Mouse (Mus musculus): ENCODE data around the gene Coro1c. TPM values are rescaled to one million over a fixed set of nuclear protein-coding genes. Genes with fewer than 3 reads are reported as not detected.

The Coro1c gene
- polyA plus RNA-seq, 1 experiment: 158 TPM

DNA sequence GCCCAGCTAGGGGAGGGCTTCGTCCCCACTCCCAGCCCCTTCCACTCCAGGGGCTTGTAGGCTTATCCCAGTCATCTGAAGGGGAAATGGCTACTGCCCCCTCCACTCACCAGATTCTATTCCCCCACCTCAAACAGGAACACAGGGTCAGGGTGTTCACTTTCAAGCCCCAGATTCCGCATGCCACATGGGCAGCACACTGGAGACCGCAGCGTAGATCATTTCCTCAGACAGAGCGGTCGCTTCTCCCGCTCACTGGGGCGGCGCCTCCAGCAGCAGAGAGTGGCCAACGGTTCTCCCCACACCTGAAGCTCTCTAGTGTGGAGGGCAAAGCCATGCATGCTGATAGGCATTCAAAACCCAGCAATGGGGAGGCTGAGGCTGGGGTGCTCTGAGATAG is 71.6 kb downstream of the Coro1c start:
- no peaks in the 10 kb centered on the region for H3K4me1 ChIP-seq (ENCODE audit: control insufficient read depth, insufficient read depth, low read length)
- TF ChIP-seq CTCF (IDR thresholded peaks at IDR 0.05; ENCODE audit: borderline replicate concordance, insufficient read depth, low read length) (no peak), POLR2A (IDR thresholded peaks at IDR 0.05; ENCODE audit: low read depth, low read length) (no peak)
- no peak overlapping the region for H3K27ac ChIP-seq (ENCODE audit: insufficient read depth, low read length)
- no peak overlapping the region for H3K4me3 ChIP-seq (ENCODE audit: insufficient read depth, low read length)

DNA sequence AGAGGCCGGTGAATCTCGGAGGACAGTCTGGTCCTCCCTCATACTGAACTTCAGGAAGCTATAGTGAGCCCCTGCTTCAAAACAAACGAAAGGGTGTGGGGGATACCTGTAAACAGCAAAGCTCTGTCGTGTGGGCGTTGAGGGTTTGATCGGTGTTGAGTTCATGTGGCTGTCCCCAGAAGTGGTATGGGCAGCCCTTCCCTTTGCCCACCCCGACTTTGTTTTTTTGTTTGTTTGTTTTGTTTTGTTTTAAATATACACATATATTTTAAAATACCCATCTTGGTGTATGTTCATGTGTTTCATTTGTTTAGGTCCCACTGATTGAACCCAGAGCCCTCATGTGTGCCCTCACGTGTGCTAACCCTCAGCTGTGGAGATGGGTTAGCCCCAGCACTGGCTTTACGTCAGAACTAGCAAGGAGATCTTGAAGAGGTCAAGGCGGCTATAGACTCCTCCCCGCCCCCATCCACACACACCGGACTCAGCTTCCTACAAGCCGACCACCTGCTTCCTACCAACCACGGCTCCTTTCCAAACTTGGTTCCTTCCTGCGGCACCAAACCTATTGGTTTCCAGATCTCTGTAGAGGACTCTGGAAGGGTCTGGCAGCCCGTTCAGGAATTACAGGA is 75.1 kb downstream of the Coro1c start:
- H3K4me1 ChIP-seq (ENCODE audit: control insufficient read depth, insufficient read depth, low read length): no peaks in the 10 kb centered on the region
- H3K27ac ChIP-seq (ENCODE audit: insufficient read depth, low read length): no peak overlapping the region
- H3K4me3 ChIP-seq (ENCODE audit: insufficient read depth, low read length): no peak overlapping the region
- TF ChIP-seq POLR2A (IDR thresholded peaks at IDR 0.05; ENCODE audit: low read depth, low read length) (no peak), CTCF (IDR thresholded peaks at IDR 0.05; ENCODE audit: borderline replicate concordance, insufficient read depth, low read length) (no peak)

DNA sequence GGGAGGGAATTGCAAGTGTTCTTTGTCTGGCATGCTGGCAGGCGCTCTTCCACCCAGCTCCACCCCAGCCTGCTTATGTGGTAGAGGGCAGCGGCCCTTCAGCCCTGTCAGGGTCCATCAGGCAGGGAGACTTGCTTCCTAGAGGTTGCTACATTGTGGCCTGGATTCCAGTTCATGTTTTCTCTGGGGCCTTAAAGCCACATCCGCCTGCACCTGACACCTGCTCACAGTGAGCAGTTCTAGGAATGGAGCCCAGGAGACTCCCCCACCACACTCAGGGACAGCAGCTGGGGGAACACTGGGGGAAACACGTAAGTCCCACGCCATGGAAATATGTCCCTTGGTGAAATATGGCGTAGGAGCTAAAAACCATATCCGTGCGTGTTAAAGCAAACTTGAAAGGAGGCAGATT is 76.1 kb downstream of the Coro1c start, which contains the start of gene Selplg:
Selplg (minus strand) TSS at position 155 of the 412 bp plus-strand sequence.
- Histone ChIP-seq H3K27ac (ENCODE audit: insufficient read depth, low read length) (no peak within 1 kb of the TSS), H3K4me1 (ENCODE audit: control insufficient read depth, insufficient read depth, low read length) (no peaks in the 10 kb centered on the region), H3K4me3 (ENCODE audit: insufficient read depth, low read length) (no peak within 1 kb of the TSS)
- no peak for TF ChIP-seq POLR2A (IDR thresholded peaks at IDR 0.05; ENCODE audit: low read depth, low read length)
- TF ChIP-seq CTCF (IDR thresholded peaks at IDR 0.05; ENCODE audit: borderline replicate concordance, insufficient read depth, low read length): no peak

DNA sequence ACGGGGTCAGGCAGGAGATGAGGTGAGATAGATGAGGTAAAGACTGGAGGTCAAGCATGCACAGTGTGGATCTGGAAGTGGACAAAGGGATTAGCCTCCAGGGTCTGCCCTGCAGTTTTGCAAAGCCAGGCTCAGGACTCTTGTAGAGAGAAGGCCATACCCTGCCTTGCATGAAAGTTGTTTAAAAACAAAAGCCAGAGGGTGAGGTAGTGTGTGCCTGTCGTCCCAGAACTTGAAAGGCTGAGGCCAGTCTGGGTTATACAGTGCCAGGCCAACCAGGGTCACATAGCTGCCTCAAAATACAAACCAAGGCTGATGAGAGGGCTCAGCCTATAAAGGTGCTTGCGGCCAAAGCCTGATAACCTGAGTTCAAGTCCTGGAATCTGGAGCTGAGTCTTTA is 76.8 kb downstream of the Coro1c start:
- no peak overlapping the region for H3K27ac ChIP-seq (ENCODE audit: insufficient read depth, low read length)
- H3K4me3 ChIP-seq (ENCODE audit: insufficient read depth, low read length): no peak overlapping the region
- no peaks in the 10 kb centered on the region for H3K4me1 ChIP-seq (ENCODE audit: control insufficient read depth, insufficient read depth, low read length)
- TF ChIP-seq POLR2A (IDR thresholded peaks at IDR 0.05; ENCODE audit: low read depth, low read length): no peak

DNA sequence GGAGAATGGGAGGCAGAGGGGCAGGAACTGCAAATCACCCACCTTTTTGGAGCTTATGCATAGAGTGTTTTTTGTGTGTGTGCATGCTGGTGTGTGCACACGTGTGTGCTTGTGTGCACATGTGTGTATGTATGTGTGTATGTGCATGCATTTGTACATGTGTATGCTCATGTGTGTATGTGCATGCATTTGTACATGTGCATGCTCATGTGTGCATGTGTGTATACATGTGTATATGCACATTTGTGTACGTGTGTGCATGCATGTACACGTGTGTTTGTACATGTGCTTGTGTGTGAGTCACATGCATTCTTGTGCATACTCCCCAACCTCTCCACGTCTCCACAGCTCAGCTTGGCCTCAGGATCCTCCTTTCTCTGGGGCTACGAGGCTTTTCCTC is 77.8 kb downstream of the Coro1c start:
- Histone ChIP-seq H3K4me1 (ENCODE audit: control insufficient read depth, insufficient read depth, low read length) (no peaks in the 10 kb centered on the region), H3K4me3 (ENCODE audit: insufficient read depth, low read length) (no peak overlapping the region), H3K27ac (ENCODE audit: insufficient read depth, low read length) (no peak overlapping the region)
- TF ChIP-seq CTCF (IDR thresholded peaks at IDR 0.05; ENCODE audit: borderline replicate concordance, insufficient read depth, low read length) (no peak), POLR2A (IDR thresholded peaks at IDR 0.05; ENCODE audit: low read depth, low read length) (no peak)

DNA sequence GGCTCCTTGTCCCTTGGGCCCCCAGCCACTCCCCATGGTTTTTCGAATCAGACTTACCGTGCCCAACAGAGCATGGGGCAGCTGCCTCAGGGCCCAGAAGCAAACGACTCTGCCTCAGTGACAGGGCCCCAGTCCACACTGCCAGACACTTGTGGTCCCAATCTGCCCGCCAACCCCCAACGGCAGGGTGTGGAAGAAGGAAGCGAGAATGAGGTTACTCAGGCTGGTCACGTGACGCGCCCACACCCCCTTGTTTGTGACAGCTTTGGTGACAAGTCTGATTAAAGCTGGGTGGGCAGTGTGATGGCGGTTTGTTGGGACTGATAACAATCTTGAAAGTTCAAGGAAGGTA is 78.3 kb downstream of the Coro1c start:
- Histone ChIP-seq H3K27ac (ENCODE audit: insufficient read depth, low read length) (no peak overlapping the region), H3K4me1 (ENCODE audit: control insufficient read depth, insufficient read depth, low read length) (no peaks in the 10 kb centered on the region), H3K4me3 (ENCODE audit: insufficient read depth, low read length) (no peak overlapping the region)
- no peak for TF ChIP-seq CTCF (IDR thresholded peaks at IDR 0.05; ENCODE audit: borderline replicate concordance, insufficient read depth, low read length)
- no peak for TF ChIP-seq POLR2A (IDR thresholded peaks at IDR 0.05; ENCODE audit: low read depth, low read length)

DNA sequence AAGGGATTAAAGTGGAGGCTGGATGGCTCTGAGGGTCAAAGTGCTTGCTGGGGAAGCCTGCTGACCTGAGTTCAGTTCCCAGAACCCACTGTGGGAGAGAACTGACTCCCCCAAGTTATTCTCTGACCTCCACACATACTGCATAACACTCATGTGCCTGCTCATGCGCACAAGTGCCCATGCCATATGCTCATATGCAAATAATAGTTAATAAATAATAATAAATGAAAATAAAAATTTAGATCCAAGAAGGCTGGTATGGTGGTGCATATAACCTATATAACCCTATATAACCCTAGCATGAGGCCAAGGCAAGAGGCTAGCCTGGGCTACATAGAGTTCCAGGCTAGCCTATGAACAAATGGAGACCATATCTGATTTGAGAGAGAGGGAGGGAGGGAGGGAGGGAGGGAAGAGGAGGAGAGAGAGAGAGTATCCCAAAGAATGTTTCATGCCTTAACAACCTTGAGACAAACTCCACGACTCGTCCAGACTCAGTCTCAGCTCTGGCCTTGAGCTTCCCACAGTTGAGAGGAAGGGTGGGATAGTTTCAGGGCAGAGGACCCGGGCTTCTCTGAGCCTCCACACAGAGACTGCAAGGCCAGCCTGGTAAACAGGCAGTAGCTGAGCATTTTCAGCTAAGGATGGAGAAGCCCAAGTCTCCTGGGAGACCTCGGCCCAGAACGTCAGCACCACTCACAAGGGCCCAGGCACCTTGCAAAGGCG is 78.8 kb downstream of the Coro1c start:
- H3K27ac ChIP-seq (ENCODE audit: insufficient read depth, low read length): no peak overlapping the region
- H3K4me3 ChIP-seq (ENCODE audit: insufficient read depth, low read length): no peak overlapping the region
- H3K4me1 ChIP-seq (ENCODE audit: control insufficient read depth, insufficient read depth, low read length): no peaks in the 10 kb centered on the region
- no peak for TF ChIP-seq CTCF (IDR thresholded peaks at IDR 0.05; ENCODE audit: borderline replicate concordance, insufficient read depth, low read length)

DNA sequence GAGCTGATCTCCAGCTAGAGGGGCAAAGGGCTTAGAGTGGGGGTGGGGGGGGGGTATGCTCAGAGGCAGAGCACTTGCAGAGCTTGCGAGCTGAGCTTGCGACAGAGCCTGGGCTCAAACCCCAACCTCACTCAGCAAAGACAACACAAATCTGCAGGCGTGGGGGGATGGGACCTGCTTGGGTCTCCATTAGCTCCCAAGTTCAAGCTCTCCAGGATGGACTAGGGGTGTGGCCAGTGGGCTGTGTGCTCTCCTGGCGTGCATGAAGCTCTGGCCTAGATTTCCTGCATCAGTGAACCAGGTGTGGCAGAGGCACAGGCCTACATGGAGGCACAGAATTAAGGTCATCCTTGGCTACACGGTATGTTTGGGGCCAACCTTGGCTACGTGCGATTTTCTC is 80.1 kb downstream of the Coro1c start:
- TF ChIP-seq CTCF (IDR thresholded peaks at IDR 0.05; ENCODE audit: borderline replicate concordance, insufficient read depth, low read length) (no peak), POLR2A (IDR thresholded peaks at IDR 0.05; ENCODE audit: low read depth, low read length) (no peak)
- Histone ChIP-seq H3K4me1 (ENCODE audit: control insufficient read depth, insufficient read depth, low read length) (no peaks in the 10 kb centered on the region), H3K27ac (ENCODE audit: insufficient read depth, low read length) (no peak overlapping the region), H3K4me3 (ENCODE audit: insufficient read depth, low read length) (no peak overlapping the region)

DNA sequence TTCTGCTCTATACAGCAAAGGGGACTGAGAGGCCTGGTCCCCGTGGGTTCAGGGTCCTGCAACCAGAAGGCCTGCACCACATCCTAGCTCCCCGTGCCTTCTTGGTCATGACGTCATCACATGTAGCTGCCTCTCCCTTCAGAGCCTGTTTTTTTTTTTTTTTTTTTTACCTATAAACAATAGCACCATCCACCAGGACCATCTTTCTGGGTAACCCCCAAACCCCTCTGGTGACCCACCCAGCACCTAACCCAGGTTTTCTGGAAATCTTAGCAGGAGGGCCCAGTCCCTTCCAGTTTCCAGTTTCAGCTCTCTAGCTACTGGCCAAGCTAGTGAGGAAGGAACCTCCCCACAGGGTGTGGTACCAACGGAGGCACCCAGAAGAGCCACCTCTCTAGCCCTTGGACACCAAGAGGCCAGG is 80.6 kb downstream of the Coro1c start:
- Histone ChIP-seq H3K4me3 (ENCODE audit: insufficient read depth, low read length) (no peak overlapping the region), H3K27ac (ENCODE audit: insufficient read depth, low read length) (no peak overlapping the region), H3K4me1 (ENCODE audit: control insufficient read depth, insufficient read depth, low read length) (no peaks in the 10 kb centered on the region)
- TF ChIP-seq CTCF (IDR thresholded peaks at IDR 0.05; ENCODE audit: borderline replicate concordance, insufficient read depth, low read length): no peak
- TF ChIP-seq POLR2A (IDR thresholded peaks at IDR 0.05; ENCODE audit: low read depth, low read length): no peak

DNA sequence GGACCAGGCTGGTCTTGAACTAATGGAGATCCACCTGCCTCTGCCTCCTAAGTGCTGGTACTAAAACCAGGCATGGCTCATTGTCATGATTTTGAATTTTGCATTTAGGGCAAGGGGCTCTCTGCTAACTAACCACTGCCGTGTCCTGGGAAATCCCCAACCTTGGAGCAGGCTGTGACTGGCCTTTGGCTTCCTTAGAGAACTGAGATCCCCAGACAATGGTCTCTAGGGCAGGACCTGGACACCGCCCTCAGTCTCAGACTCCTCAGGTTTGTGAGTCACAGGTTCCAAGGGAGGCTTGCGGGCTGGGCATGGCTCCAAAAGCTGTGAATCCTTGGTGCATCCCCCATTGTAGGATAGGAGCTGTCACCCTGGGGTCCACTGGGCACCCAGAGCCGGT is 81.9 kb downstream of the Coro1c start:
- Histone ChIP-seq H3K4me3 (ENCODE audit: insufficient read depth, low read length) (no peak overlapping the region), H3K4me1 (ENCODE audit: control insufficient read depth, insufficient read depth, low read length) (no peaks in the 10 kb centered on the region), H3K27ac (ENCODE audit: insufficient read depth, low read length) (no peak overlapping the region)
- TF ChIP-seq CTCF (IDR thresholded peaks at IDR 0.05; ENCODE audit: borderline replicate concordance, insufficient read depth, low read length) (no peak), POLR2A (IDR thresholded peaks at IDR 0.05; ENCODE audit: low read depth, low read length) (no peak)

Data from embryonic fibroblast, embryonic 13.5 days (primary cell).